Mouse (Mus musculus) E14TG2a.4 (cell line): ENCODE results near the gene Upk3b.

Experiments
- H3K27me3 ChIP-seq: 2 replicates; pipeline ENCODE4 v1.6.1; 2014; ENCODE audit warnings: low read length, control low read depth; ENCODE audit not compliant: insufficient read depth
- H3K36me3 ChIP-seq: 2 replicates; pipeline ENCODE4 v1.6.1; 2014; ENCODE audit warnings: low read length, control low read depth; ENCODE audit not compliant: insufficient read depth
- H3K4me1 ChIP-seq: replicated peaks from 2 replicates; pipeline ENCODE4 v1.6.1; 2014; ENCODE audit warnings: low read depth, low read length, control low read depth
- H3K4me3 ChIP-seq: replicated peaks from 2 replicates; pipeline ENCODE4 v1.5.1; 2014; ENCODE audit warnings: mild to moderate bottlenecking, low read length
- H3K9me3 ChIP-seq: 2 replicates; pipeline ENCODE4 v1.6.1; 2014; ENCODE audit warnings: low read length, control low read depth
- CTCF ChIP-seq: conservative IDR thresholded peaks from 2 replicates; pipeline ENCODE4 v1.5.1; 2014; ENCODE audit warnings: low read length
- NANOG ChIP-seq: IDR thresholded peaks from 2 replicates; pipeline ENCODE4 v1.6.1; 2014; ENCODE audit warnings: borderline replicate concordance, low read length, mixed read lengths
- POU5F1 ChIP-seq: IDR thresholded peaks from 2 replicates; pipeline ENCODE4 v1.6.1; 2014; ENCODE audit warnings: low read length, borderline replicate concordance

Gene Upk3b

GRCm38 (mm10) chr5:136019907-136020306, 18.4 kb upstream of the Upk3b start:
- Histone ChIP-seq H3K4me1 (peaks cover 80% of the 10 kb centered on the region), H3K36me3 (peaks cover 32% of the 10 kb centered on the region), H3K9me3 (no peaks in the 10 kb centered on the region), H3K4me3 (no peak overlapping the region), H3K27me3 (no peaks in the 10 kb centered on the region)
- TF ChIP-seq POU5F1 (no peak), NANOG (no peak), CTCF (no peak)

DNA sequence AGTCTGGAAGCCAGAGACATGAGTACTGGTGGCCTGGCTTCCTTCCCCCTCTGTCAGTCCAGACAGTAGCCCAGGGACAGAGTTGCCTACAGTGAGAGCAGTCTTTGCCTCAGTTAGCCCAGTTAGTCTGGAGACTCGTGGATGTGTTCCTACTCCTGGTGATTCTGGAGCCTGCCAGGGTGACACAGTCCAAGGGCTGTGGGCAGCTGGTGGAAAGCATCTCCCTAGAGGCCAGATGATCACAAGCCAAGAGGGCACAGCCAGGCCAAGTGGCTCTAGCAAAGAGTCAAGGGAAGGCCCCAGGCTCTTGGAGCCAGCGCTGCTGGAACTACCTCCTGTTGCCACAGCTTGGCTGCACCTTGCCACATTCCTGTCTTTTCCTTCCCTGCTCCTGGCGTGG, 12.6 kb upstream of the Upk3b start:
- peaks cover 48% of the 10 kb centered on the region for H3K4me1 ChIP-seq
- peaks cover 72% of the 10 kb centered on the region for H3K36me3 ChIP-seq
- no peak overlapping the region for H3K4me3 ChIP-seq
- TF ChIP-seq POU5F1, result no peak
- TF ChIP-seq CTCF, result no peak
- no peak for TF ChIP-seq NANOG
- no peaks in the 10 kb centered on the region for H3K9me3 ChIP-seq
- H3K27me3 ChIP-seq, result no peaks in the 10 kb centered on the region

- TF ChIP-seq NANOG, result no peak
- no peak for TF ChIP-seq CTCF
- TF ChIP-seq POU5F1, result no peak
- peaks cover 38% of the 10 kb centered on the region for H3K4me1 ChIP-seq
Observed at GRCm38 (mm10) chr5:136026859-136027258, 11.4 kb upstream of the Upk3b start.

GRCm38 (mm10) chr5:136027612-136028311, 10.5 kb upstream of the Upk3b start:
- Histone ChIP-seq H3K27me3 (no peaks in the 10 kb centered on the region), H3K4me1 (peaks cover 38% of the 10 kb centered on the region), H3K9me3 (no peaks in the 10 kb centered on the region), H3K4me3 (no peak overlapping the region), H3K36me3 (peaks cover 82% of the 10 kb centered on the region)
- TF ChIP-seq NANOG (no peak), POU5F1 (no peak), CTCF (no peak)

More at GRCm38 (mm10) chr5:136026859-136027258, 11.4 kb upstream of the Upk3b start:
- H3K4me3 ChIP-seq, result no peak overlapping the region
- no peaks in the 10 kb centered on the region for H3K27me3 ChIP-seq
- peaks cover 79% of the 10 kb centered on the region for H3K36me3 ChIP-seq
- no peaks in the 10 kb centered on the region for H3K9me3 ChIP-seq

DNA sequence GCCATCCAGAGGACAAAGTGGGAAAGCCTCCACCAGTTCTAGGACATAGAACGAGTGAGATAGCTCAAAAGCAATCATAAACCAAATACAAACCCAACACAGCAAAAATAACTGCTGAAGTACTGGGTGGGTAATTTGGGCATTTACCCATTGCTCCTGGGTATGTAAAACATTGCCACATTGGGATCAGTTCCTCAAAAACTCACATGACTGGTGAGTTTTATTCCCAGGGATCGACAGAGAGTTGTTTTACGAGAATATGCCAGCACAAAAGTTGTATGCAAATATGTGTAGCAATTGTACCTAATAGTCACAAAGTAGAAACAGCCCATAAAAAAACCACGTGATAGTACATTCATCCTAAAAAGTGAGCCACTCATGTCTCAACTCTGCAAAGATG, 3.4 kb upstream of the Upk3b start:
- peaks cover 43% of the 10 kb centered on the region for H3K4me1 ChIP-seq
- H3K9me3 ChIP-seq, result no peaks in the 10 kb centered on the region
- H3K36me3 ChIP-seq, result peaks cover 25% of the 10 kb centered on the region
- no peak overlapping the region for H3K4me3 ChIP-seq
- TF ChIP-seq POU5F1 (no peak), NANOG (no peak), CTCF (no peak)
- no peaks in the 10 kb centered on the region for H3K27me3 ChIP-seq

DNA sequence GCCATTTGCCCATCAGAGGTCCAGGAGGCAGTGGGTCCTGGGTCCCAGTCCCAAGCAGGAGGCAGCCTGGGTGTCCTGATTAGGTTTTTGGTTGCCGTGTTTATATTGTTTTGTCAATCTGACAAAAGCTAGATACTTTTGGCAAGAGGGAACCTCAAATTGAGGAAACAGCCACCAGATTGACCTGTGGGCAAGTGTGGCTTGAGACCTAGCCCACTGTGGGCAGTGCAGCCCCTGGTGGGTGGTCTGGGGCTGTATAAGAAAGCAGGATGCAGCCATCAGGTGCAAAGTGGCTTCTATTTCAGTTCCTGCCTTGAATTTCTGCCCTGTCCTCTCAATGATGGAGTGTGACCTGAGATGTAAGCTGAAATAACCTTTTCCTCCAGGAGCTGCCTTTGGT, 3.0 kb upstream of the Upk3b start:
- Histone ChIP-seq H3K9me3 (no peaks in the 10 kb centered on the region), H3K27me3 (no peaks in the 10 kb centered on the region), H3K4me1 (peaks cover 47% of the 10 kb centered on the region), H3K36me3 (peaks cover 20% of the 10 kb centered on the region), H3K4me3 (no peak overlapping the region)
- TF ChIP-seq CTCF, result no peak
- no peak for TF ChIP-seq NANOG
- no peak for TF ChIP-seq POU5F1

GRCm38 (mm10) chr5:136036667-136037066, 1.6 kb upstream of the Upk3b start:
- Histone ChIP-seq H3K4me3 (no peak overlapping the region), H3K27me3 (no peaks in the 10 kb centered on the region), H3K9me3 (no peaks in the 10 kb centered on the region), H3K4me1 (peaks cover 61% of the 10 kb centered on the region), H3K36me3 (peaks cover 7% of the 10 kb centered on the region)
- TF ChIP-seq NANOG, result no peak
- no peak for TF ChIP-seq CTCF
- TF ChIP-seq POU5F1, result no peak

GRCm38 (mm10) chr5:136040210-136040609, 1.9 kb downstream of the Upk3b start:
- H3K36me3 ChIP-seq, result no peaks in the 10 kb centered on the region
- no peaks in the 10 kb centered on the region for H3K9me3 ChIP-seq
- TF ChIP-seq NANOG, result no peak
- no peak for TF ChIP-seq CTCF
- no peak for TF ChIP-seq POU5F1
- H3K4me3 ChIP-seq, result peak overlapping the region; percentile 65
- peaks cover 81% of the 10 kb centered on the region for H3K4me1 ChIP-seq
- no peaks in the 10 kb centered on the region for H3K27me3 ChIP-seq

DNA sequence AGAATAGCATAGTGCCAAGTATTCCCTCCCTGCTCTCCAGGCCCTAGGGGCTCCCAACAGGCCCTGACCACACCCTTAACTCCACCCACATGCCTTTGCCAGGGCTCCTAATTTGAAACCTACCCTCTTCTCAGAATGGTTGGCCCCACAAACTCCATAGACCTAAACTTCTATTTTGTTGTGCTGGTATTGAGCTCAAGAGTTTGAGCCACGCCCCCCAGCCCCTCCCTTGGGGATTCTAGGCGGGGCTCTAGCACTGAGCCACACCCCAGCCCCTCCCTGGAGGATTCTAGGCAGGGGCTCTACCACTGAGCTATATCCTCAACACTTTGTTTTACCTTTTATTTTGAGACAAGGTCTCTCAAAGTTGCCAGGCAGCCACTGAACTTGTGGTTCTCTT, 3.0 kb downstream of the Upk3b start:
- no peak for TF ChIP-seq NANOG
- no peak for TF ChIP-seq POU5F1
- TF ChIP-seq CTCF, result no peak
- Histone ChIP-seq H3K4me1 (peaks cover 84% of the 10 kb centered on the region), H3K4me3 (peak overlapping the region; percentile 32), H3K36me3 (no peaks in the 10 kb centered on the region), H3K27me3 (no peaks in the 10 kb centered on the region), H3K9me3 (no peaks in the 10 kb centered on the region)
